Mouse (Mus musculus) forebrain, embryonic 15.5 days (tissue): ENCODE measurements around the gene Ttc12. TPM values are rescaled to one million over a fixed set of nuclear protein-coding genes. Genes with fewer than 3 reads are reported as not detected.
A peak's percentile ranks its signal among the peaks of the same experiment; 100 is the strongest.

Experiments
- ATAC-seq: fragments of 200-750 bp; cut with Nextera tagmentation; replicated peaks from 2 replicates; pipeline ENCODE4 v1.8.0; 2017; ENCODE audit warnings: mild to moderate bottlenecking, moderate TSS enrichment, moderate library complexity
- H3K27ac ChIP-seq: fragments of 300-500 bp; sonication (generic); replicated peaks from 2 replicates; pipeline ENCODE4 v1.5.1; 2015; ENCODE audit warnings: mild to moderate bottlenecking, inconsistent platforms
- H3K27me3 ChIP-seq: fragments of 300-500 bp; sonication (generic); 2 replicates; pipeline ENCODE4 v1.6.1; 2015; ENCODE audit warnings: inconsistent platforms
- H3K36me3 ChIP-seq: fragments of 300-500 bp; sonication (generic); 2 replicates; pipeline ENCODE4 v1.6.1; 2015; ENCODE audit warnings: mild to moderate bottlenecking, inconsistent platforms
- H3K4me1 ChIP-seq: fragments of 300-500 bp; sonication (generic); 2 replicates; pipeline ENCODE4 v1.6.1; 2015; ENCODE audit warnings: inconsistent platforms
- H3K4me2 ChIP-seq: fragments of 300-500 bp; sonication (generic); replicated peaks from 2 replicates; pipeline ENCODE4 v1.6.1; 2015; ENCODE audit warnings: mild to moderate bottlenecking, inconsistent platforms
- H3K4me3 ChIP-seq: fragments of 300-500 bp; sonication (generic); 2 replicates; pipeline ENCODE4 v1.5.1; 2015; ENCODE audit warnings: mild to moderate bottlenecking, inconsistent platforms
- H3K9ac ChIP-seq: fragments of 300-500 bp; sonication (generic); replicated peaks from 2 replicates; pipeline ENCODE4 v1.6.1; 2015; ENCODE audit warnings: mild to moderate bottlenecking, inconsistent platforms
- H3K9me3 ChIP-seq: fragments of 300-500 bp; sonication (generic); 2 replicates; pipeline ENCODE4 v1.6.1; 2016; ENCODE audit warnings: inconsistent platforms
- WGBS: fragments of 180-500 bp; shearing (Covaris S2); methylation state at CpG from one replicate; pipeline ENCODE4 v1.1.7; 2015; ENCODE audit warnings: mixed read lengths; 5-methylcytosine and 5-hydroxymethylcytosine counted together
- polyA plus RNA-seq: library from polyadenylated mRNA; unstranded; fragments of >200 nt; fragmentation: Nextera tagmentation; extraction: Ambion mirVana; gene quantifications from 2 replicates; pipeline ENCODE4 v1.2.1, GENCODE M21; 2015

Gene Ttc12
- polyA plus RNA-seq, 1 experiment from 2014 or later, result 1.8 TPM

DNA sequence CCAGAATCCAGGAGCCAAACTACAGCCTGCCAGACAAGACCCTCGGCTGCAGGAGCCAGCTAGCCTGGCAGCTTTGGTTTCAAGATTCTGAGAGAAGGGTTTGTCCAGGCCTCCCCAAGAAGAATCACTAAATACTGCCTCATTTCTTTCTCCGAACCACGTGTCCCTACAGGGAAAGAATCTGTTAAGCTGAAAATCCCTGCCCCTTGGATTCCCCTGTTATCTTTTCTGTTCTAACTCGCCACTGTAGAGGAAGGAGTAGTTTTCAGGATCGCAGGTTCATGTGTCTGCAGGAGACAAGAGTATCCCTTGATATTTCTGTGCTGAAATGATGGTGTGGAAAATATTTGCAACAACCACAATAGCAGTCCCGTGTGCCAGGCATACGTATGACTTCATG is 2.2 kb upstream of the Ttc12 start:
- Histone ChIP-seq H3K4me1 (peaks cover 21% of the 10 kb centered on the region), H3K27me3 (no peaks in the 10 kb centered on the region), H3K36me3 (no peaks in the 10 kb centered on the region), H3K4me3 (no peak overlapping the region), H3K4me2 (no peak overlapping the region), H3K9ac (no peak overlapping the region), H3K27ac (no peak overlapping the region), H3K9me3 (no peaks in the 10 kb centered on the region)
- 80% methylated on average over 7 of the region's 7 CpGs for WGBS
- ATAC-seq, result no peak

- H3K9ac ChIP-seq, result no peak overlapping the region
- H3K4me1 ChIP-seq, result peaks cover 21% of the 10 kb centered on the region
- no peak overlapping the region for H3K4me2 ChIP-seq
- no peaks in the 10 kb centered on the region for H3K9me3 ChIP-seq
- H3K4me3 ChIP-seq, result no peak overlapping the region
- no peak for ATAC-seq
- no peaks in the 10 kb centered on the region for H3K36me3 ChIP-seq
- H3K27me3 ChIP-seq, result no peaks in the 10 kb centered on the region
- H3K27ac ChIP-seq, result no peak overlapping the region
- 84% methylated on average over 6 of the region's 6 CpGs for WGBS
Measured at GRCm38 (mm10) chr9:49487657-49487943, 1.6 kb upstream of the Ttc12 start.

DNA sequence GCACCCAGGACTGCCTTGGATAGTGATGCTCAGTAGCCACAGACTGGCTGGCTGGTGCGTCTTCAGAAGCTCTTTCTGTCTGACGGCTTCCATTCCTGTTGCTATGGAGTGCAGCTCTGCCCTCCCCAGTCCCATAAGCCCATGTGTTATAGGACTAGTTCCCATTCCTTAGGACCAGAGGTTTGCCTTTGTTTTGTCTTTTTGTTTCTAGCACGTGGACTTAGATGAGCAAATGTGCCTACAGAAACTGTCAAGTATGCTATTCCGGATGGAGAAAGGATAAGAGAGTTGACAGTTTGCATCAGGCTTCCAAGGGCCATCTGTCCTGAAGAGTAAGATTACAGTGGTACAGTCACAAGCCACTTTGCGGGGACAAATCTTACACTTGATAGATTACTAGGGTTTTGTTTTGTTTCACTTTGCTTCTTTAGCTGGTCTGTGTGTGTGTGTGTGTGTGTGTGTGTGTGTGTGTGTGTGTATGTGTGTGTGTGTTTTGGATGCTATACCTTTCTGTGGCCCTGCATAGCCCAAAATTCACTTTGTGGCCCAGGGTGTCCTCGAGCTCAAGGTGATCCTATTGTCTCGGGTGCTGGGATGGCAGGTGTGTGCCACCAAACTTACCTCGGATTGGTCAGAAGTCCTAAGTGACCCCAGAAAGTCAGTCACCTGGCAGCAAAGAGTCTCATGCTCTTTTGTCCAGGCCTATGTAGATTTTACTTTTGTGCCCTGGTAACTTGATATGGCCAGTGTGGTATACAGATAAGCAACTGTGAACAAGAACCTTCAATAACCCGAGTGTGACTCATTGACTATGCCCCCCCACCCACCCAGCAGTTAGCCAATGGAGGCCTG is 1.0 kb upstream of the Ttc12 start:
- WGBS, result 69% methylated on average over 9 of the region's 9 CpGs
- ATAC-seq, result no peak
- H3K9me3 ChIP-seq, result no peaks in the 10 kb centered on the region

GRCm38 (mm10) chr9:49485250-49485891 is 654 bp downstream of the Ttc12 start:
- peak; percentile 62 for ATAC-seq
- peaks cover 21% of the 10 kb centered on the region for H3K4me1 ChIP-seq
- 3% methylated on average over 21 of the region's 21 CpGs for WGBS
- peak overlapping the region; percentile 48 for H3K4me3 ChIP-seq
- H3K4me2 ChIP-seq, result peak overlapping the region; percentile 89
- H3K27me3 ChIP-seq, result no peaks in the 10 kb centered on the region
- H3K27ac ChIP-seq, result no peak overlapping the region
- no peaks in the 10 kb centered on the region for H3K36me3 ChIP-seq
- H3K9ac ChIP-seq, result peak overlapping the region; percentile 38
- H3K9me3 ChIP-seq, result no peaks in the 10 kb centered on the region

More for the DNA sequence above, 1.0 kb upstream of the Ttc12 start:
- Histone ChIP-seq H3K9ac (no peak overlapping the region), H3K4me3 (no peak overlapping the region), H3K36me3 (no peaks in the 10 kb centered on the region), H3K27ac (no peak overlapping the region), H3K27me3 (no peaks in the 10 kb centered on the region), H3K4me1 (peaks cover 21% of the 10 kb centered on the region), H3K4me2 (no peak overlapping the region)

- H3K27me3 ChIP-seq, result no peaks in the 10 kb centered on the region
- no peak overlapping the region for H3K4me3 ChIP-seq
- no peaks in the 10 kb centered on the region for H3K36me3 ChIP-seq
- H3K4me2 ChIP-seq, result no peak overlapping the region
- no peak overlapping the region for H3K27ac ChIP-seq
- no peak for ATAC-seq
- WGBS, result 29% methylated on average over 10 of the region's 10 CpGs
- no peak overlapping the region for H3K9ac ChIP-seq
- peaks cover 8% of the 10 kb centered on the region for H3K4me1 ChIP-seq
- H3K9me3 ChIP-seq, result no peaks in the 10 kb centered on the region
Measured at GRCm38 (mm10) chr9:49483316-49483715, 2.7 kb downstream of the Ttc12 start.

- H3K9ac ChIP-seq, result no peak overlapping the region
- H3K4me1 ChIP-seq, result peaks cover 7% of the 10 kb centered on the region; the same call in 1 of the 2 replicates
- H3K27me3 ChIP-seq, result no peaks in the 10 kb centered on the region
- H3K36me3 ChIP-seq, result no peaks in the 10 kb centered on the region
- no peak overlapping the region for H3K4me2 ChIP-seq
- no peak overlapping the region for H3K4me3 ChIP-seq
- no peaks in the 10 kb centered on the region for H3K9me3 ChIP-seq
- no peak overlapping the region for H3K27ac ChIP-seq
- ATAC-seq, result no peak
- 80% methylated on average over 11 of the region's 11 CpGs for WGBS
Measured at GRCm38 (mm10) chr9:49472126-49472525, 13.9 kb downstream of the Ttc12 start.

DNA sequence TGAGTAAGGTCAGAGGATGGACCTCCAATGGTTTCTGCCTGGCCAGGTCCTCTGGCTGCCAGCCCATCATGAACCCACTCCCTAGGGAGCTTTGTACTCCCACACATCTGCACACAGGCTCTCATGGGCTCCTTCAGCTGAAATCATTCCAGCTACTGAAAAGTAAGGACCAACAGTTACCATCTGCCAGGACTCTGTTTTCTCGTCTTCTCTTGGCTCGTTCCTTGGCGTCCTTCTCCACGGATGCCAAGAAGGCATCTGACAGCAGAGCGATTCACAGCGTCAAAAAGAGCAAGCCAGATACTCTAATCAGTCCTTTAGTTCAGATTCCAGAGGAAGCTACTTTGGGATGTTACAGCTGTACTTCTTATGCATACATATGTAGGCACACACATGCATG is 15.1 kb downstream of the Ttc12 start:
- Histone ChIP-seq H3K9ac (no peak overlapping the region), H3K4me3 (no peak overlapping the region), H3K27ac (no peak overlapping the region), H3K4me2 (no peak overlapping the region), H3K9me3 (no peaks in the 10 kb centered on the region), H3K4me1 (peaks cover 7% of the 10 kb centered on the region; the same call in 1 of the 2 replicates), H3K27me3 (no peaks in the 10 kb centered on the region), H3K36me3 (no peaks in the 10 kb centered on the region)
- 49% methylated on average over 6 of the region's 6 CpGs for WGBS
- ATAC-seq, result no peak

GRCm38 (mm10) chr9:49470006-49470405 is 16.0 kb downstream of the Ttc12 start:
- 89% methylated on average over 19 of the region's 19 CpGs for WGBS
- no peak for ATAC-seq

DNA sequence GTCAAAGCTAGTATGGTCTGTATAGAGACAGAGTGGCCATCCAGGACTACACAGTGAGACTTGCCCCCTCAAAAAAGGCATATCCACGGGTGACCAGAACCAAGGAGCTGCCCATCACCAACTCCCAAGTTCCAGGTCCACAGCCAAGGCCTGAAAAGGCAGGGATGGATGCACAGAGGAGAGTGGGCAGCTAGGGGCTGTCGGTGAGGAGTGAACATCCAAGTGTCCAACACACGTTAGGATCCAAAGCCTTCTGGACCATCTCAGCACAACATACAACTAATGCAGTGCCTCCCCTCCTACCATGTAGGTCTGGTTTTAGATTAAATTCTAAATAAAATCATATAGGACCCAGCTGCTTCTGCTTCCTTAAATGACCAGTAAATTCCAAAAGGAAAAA is 29.9 kb downstream of the Ttc12 start:
- Histone ChIP-seq H3K27me3 (no peaks in the 10 kb centered on the region), H3K9me3 (no peaks in the 10 kb centered on the region), H3K36me3 (no peaks in the 10 kb centered on the region), H3K9ac (no peak overlapping the region), H3K27ac (no peak overlapping the region), H3K4me3 (no peak overlapping the region), H3K4me2 (no peak overlapping the region), H3K4me1 (no peaks in the 10 kb centered on the region)
- WGBS, result 87% methylated on average over 3 of the region's 3 CpGs
- ATAC-seq, result no peak

More at GRCm38 (mm10) chr9:49470006-49470405, 16.0 kb downstream of the Ttc12 start:
- Histone ChIP-seq H3K4me2 (no peak overlapping the region), H3K9me3 (no peaks in the 10 kb centered on the region), H3K4me1 (peaks cover 7% of the 10 kb centered on the region; the same call in 1 of the 2 replicates), H3K27ac (no peak overlapping the region), H3K36me3 (no peaks in the 10 kb centered on the region), H3K4me3 (no peak overlapping the region), H3K27me3 (no peaks in the 10 kb centered on the region), H3K9ac (no peak overlapping the region)

GRCm38 (mm10) chr9:49452396-49452795 is 33.6 kb downstream of the Ttc12 start:
- Histone ChIP-seq H3K4me3 (no peak overlapping the region), H3K27ac (no peak overlapping the region), H3K9ac (no peak overlapping the region), H3K27me3 (no peaks in the 10 kb centered on the region), H3K4me2 (no peak overlapping the region), H3K4me1 (no peaks in the 10 kb centered on the region), H3K9me3 (no peaks in the 10 kb centered on the region), H3K36me3 (no peaks in the 10 kb centered on the region)
- WGBS, result 94% methylated on average over 1 of the region's 1 CpGs
- ATAC-seq, result no peak

DNA sequence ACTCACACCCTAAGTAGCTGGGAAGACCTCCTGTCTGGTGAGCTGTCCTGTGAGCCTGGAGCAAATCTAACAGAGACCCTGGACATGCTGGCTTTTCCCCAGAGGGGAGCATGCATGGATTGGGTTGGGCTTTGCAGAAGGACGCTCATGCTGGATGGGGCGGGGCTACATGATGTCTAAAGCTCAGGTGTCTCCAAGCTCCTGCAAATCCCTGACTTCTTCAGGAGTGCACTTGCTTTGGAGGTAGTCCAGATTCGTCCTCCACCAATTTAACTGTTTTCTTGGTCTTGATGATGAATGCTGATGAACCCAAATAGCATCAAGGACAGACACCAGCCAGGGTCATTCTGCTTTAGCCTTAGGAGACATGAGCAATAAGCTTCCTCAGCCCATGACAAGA is 35.5 kb downstream of the Ttc12 start:
- no peaks in the 10 kb centered on the region for H3K36me3 ChIP-seq
- no peaks in the 10 kb centered on the region for H3K27me3 ChIP-seq
- H3K4me3 ChIP-seq, result no peak overlapping the region
- ATAC-seq, result no peak
- H3K9me3 ChIP-seq, result no peaks in the 10 kb centered on the region
- no peaks in the 10 kb centered on the region for H3K4me1 ChIP-seq
- no peak overlapping the region for H3K9ac ChIP-seq
- H3K27ac ChIP-seq, result no peak overlapping the region
- 80% methylated on average over 3 of the region's 3 CpGs for WGBS
- H3K4me2 ChIP-seq, result no peak overlapping the region

GRCm38 (mm10) chr9:49442621-49443020 is 43.4 kb downstream of the Ttc12 start:
- Histone ChIP-seq H3K9ac (no peak overlapping the region), H3K4me3 (no peak overlapping the region), H3K4me2 (no peak overlapping the region), H3K36me3 (no peaks in the 10 kb centered on the region), H3K9me3 (no peaks in the 10 kb centered on the region), H3K4me1 (peaks cover 7% of the 10 kb centered on the region), H3K27ac (no peak overlapping the region), H3K27me3 (no peaks in the 10 kb centered on the region)
- ATAC-seq, result no peak
- WGBS, result 40% methylated on average over 3 of the region's 3 CpGs
